Mouse (Mus musculus) intestine, embryonic 14.5 days (tissue): ENCODE data around the gene Nudc. TPM values are rescaled to one million over a fixed set of nuclear protein-coding genes. Genes with fewer than 3 reads are reported as not detected.
A peak's percentile ranks its signal among the peaks of the same experiment; 100 is the strongest.

Experiments
- ATAC-seq: fragments of 200-750 bp; cut with Nextera tagmentation; replicated peaks from 2 replicates; pipeline ENCODE4 v1.8.0; 2017; ENCODE audit warnings: low read depth, moderate number of reproducible peaks, moderate TSS enrichment, moderate library complexity; ENCODE audit not compliant: low FRiP score, low TSS enrichment
- DNase-seq: peaks from one replicate; pipeline ENCODE4 v3.0.0-alpha.2; 2018; ENCODE audit warnings: low spot score
- H3K27ac ChIP-seq: fragments of 300-500 bp; sonication (generic); 2 replicates; pipeline ENCODE4 v1.5.1; 2014; ENCODE audit warnings: low read depth, mild to moderate bottlenecking, control low read depth
- H3K27me3 ChIP-seq: fragments of 300-500 bp; sonication (generic); replicated peaks from 2 replicates; pipeline ENCODE4 v1.6.1; 2014; ENCODE audit warnings: low read length, control low read depth; ENCODE audit not compliant: control insufficient read depth, insufficient read depth
- H3K36me3 ChIP-seq: fragments of 300-500 bp; sonication (generic); 2 replicates; pipeline ENCODE4 v1.6.1; 2014; ENCODE audit warnings: low read length, control low read depth; ENCODE audit not compliant: control insufficient read depth, insufficient read depth
- H3K4me1 ChIP-seq: fragments of 300-500 bp; sonication (generic); replicated peaks from 2 replicates; pipeline ENCODE4 v1.6.1; 2014; ENCODE audit warnings: low read length, control low read depth, mixed read lengths; ENCODE audit not compliant: control insufficient read depth, insufficient read depth
- H3K4me2 ChIP-seq: fragments of 300-500 bp; sonication (generic); 2 replicates; pipeline ENCODE4 v1.6.1; 2014; ENCODE audit warnings: low read length
- H3K4me3 ChIP-seq: fragments of 300-500 bp; sonication (generic); 2 replicates; pipeline ENCODE4 v1.5.1; 2014; ENCODE audit warnings: low read depth, low read length, control low read depth, mixed read lengths
- H3K9ac ChIP-seq: fragments of 300-500 bp; sonication (generic); 2 replicates; pipeline ENCODE4 v1.6.1; 2014; ENCODE audit warnings: mild to moderate bottlenecking, low read length
- H3K9me3 ChIP-seq: fragments of 300-500 bp; sonication (generic); 2 replicates; pipeline ENCODE4 v1.6.1; 2016; ENCODE audit warnings: low read length, control low read depth; ENCODE audit not compliant: control insufficient read depth
- WGBS: fragments of 180-500 bp; shearing (Covaris S2); extraction: QIAGEN DNeasy Blood & Tissue Kit; methylation state at CpG from one replicate; pipeline ENCODE4 v1.1.7; 2014; 5-methylcytosine and 5-hydroxymethylcytosine counted together
- polyA plus RNA-seq: library from polyadenylated mRNA; unstranded; fragments of >200 nt; fragmentation: Nextera tagmentation; extraction: Ambion mirVana; gene quantifications from 2 replicates; pipeline ENCODE4 v1.2.1, GENCODE M21; 2014

The Nudc gene
- polyA plus RNA-seq, 1 experiment from 2014 or later = 236 TPM

DNA sequence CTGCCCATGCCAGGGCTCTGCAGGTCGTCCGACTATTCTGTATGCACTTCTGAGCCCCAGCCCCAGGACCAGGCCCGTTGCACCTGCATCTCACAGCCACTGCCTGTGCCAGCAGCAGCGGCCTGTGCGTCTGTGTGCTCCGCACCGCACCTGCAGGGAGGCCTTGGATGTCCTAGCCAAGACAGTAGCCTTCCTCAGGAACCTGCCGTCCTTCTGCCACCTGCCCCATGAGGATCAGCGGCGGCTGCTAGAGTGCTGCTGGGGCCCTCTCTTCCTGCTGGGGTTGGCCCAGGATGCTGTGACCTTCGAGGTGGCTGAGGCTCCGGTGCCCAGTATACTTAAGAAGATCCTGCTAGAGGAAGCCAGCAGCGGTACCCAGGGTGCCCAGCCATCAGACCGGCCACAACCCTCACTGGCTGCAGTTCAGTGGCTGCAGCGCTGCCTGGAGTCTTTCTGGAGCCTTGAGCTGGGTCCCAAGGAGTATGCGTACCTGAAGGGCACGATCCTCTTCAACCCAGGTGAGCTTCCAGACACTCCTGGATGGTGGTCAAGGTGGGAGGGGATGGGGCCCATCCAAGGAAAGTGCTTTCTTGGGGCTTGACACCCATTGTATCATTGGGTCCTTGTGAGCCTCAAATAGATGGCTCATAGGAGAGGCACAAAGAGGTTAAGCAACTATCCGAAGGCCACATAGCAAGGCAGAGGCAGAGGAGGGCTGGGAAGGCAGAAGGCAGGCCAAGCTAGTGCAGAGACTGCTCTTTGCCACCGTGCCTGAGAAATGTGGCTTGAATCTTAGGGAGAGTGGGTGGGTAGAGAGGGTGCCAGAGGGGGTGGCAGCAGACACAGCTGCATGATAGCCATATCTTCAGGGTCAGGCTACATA, 7.9 kb upstream of the Nudc start:
- no peaks in the 10 kb centered on the region for H3K4me1 ChIP-seq
- H3K27ac ChIP-seq = no peak overlapping the region
- no peak overlapping the region for H3K9ac ChIP-seq
- H3K4me2 ChIP-seq = peak overlapping the region; percentile 1; the same call in 1 of the 2 replicates
- 74% methylated on average over 19 of the region's 19 CpGs for WGBS
- H3K36me3 ChIP-seq = no peaks in the 10 kb centered on the region
- no peaks in the 10 kb centered on the region for H3K27me3 ChIP-seq
- DNase-seq (no peak), ATAC-seq (no peak)
- no peak overlapping the region for H3K4me3 ChIP-seq
- no peaks in the 10 kb centered on the region for H3K9me3 ChIP-seq

DNA sequence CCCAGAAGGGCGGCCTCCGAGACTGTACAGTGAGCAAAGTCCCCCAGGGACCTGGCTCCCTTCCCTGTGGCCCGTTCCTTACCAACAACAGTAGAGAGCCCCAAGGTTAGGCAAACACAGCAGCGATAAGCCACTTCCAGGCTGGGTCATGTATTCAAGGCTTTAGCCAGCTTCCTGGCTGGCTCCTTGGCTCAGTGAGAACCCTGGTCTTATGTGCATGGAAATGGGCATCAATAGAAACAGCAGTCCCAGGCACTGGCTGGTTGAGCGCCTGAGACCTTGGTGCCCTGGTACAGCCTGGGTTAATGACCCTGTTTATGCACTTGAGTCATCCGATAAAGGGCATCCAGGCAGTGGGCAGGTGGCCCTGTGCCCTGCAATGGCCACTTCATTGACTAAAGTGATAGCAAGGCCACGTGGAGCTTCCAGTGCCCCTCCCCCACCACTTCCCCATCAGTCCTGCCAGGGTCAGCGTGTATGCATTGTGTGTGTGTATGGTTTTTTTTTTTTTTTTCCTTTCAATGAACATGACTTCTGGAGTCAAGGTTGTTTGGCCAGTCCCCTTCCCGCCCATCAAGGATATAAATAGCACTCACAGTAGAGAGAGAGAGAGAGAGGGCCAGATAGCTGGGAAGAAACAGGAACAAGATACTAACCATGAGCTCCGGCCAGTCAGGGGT, 7.1 kb upstream of the Nudc start, which contains the start of gene Nr0b2:
TSS of gene Nr0b2 (plus strand) at position 609 of the 680 bp plus-strand sequence.
- H3K4me1 ChIP-seq = no peaks in the 10 kb centered on the region
- H3K27ac ChIP-seq = peak within 1 kb of the TSS; percentile 22; the same call in 1 of the 2 replicates
- DNase-seq (no peak), ATAC-seq (no peak; the same call in 1 of the 2 replicates)
- H3K9me3 ChIP-seq = no peaks in the 10 kb centered on the region
- H3K4me3 ChIP-seq = no peak within 1 kb of the TSS
- no peaks in the 10 kb centered on the region for H3K36me3 ChIP-seq
- no peaks in the 10 kb centered on the region for H3K27me3 ChIP-seq
- no peak within 1 kb of the TSS for H3K9ac ChIP-seq
- peak within 1 kb of the TSS; percentile 1; the same call in 1 of the 2 replicates for H3K4me2 ChIP-seq
- WGBS = 53% methylated on average over 10 of the region's 10 CpGs

- no peak for ATAC-seq
Measured at GRCm38 (mm10) chr4:133552029-133552428, 6.2 kb upstream of the Nudc start.

GRCm38 (mm10) chr4:133536652-133537051, 9.1 kb downstream of the Nudc start:
- ATAC-seq = no peak
- H3K36me3 ChIP-seq = peaks cover 90% of the 10 kb centered on the region
- H3K27ac ChIP-seq = no peak overlapping the region
- no peaks in the 10 kb centered on the region for H3K9me3 ChIP-seq
- no peak for DNase-seq
- 91% methylated on average over 5 of the region's 5 CpGs for whole genome bisulfite sequencing
- H3K27me3 ChIP-seq = no peaks in the 10 kb centered on the region
- no peaks in the 10 kb centered on the region for H3K4me1 ChIP-seq
- no peak overlapping the region for H3K4me2 ChIP-seq
- no peak overlapping the region for H3K4me3 ChIP-seq
- H3K9ac ChIP-seq = no peak overlapping the region

More at GRCm38 (mm10) chr4:133552029-133552428, 6.2 kb upstream of the Nudc start:
- Histone ChIP-seq H3K36me3 (no peaks in the 10 kb centered on the region), H3K9me3 (no peaks in the 10 kb centered on the region), H3K27ac (no peak overlapping the region), H3K4me2 (no peak overlapping the region), H3K27me3 (no peaks in the 10 kb centered on the region), H3K9ac (no peak overlapping the region), H3K4me1 (no peaks in the 10 kb centered on the region), H3K4me3 (no peak overlapping the region)
- DNase-seq = no peak
- 89% methylated on average over 1 of the region's 1 CpGs for WGBS

- Histone ChIP-seq H3K27ac (no peak overlapping the region), H3K4me3 (no peak overlapping the region), H3K36me3 (peaks cover 96% of the 10 kb centered on the region), H3K9me3 (no peaks in the 10 kb centered on the region), H3K9ac (no peak overlapping the region), H3K4me1 (no peaks in the 10 kb centered on the region), H3K27me3 (no peaks in the 10 kb centered on the region), H3K4me2 (no peak overlapping the region)
- WGBS = 80% methylated on average over 3 of the region's 3 CpGs
- ATAC-seq = no peak
- DNase-seq = no peak
Measured at GRCm38 (mm10) chr4:133536081-133536480, 9.7 kb downstream of the Nudc start.

DNA sequence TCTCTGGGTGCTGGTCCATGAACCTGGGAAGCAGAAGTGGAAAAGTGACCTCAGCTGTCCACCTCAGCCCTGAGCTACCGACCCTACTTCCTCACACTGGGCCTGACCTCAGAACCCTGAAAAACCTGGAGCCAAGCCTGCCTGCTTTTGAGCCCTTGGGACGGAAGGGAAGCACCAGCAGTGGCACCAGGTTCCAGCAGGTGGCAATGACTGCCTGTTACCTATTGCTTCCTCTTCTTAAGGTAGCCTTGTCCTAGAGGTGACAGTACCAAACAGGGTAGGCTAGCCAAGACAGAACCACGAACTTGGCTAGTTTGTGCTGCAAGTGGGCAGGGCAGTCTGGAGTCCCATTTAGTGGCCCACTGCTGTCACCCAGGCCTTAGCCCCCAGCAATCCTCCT, 13.0 kb downstream of the Nudc start:
- DNase-seq = no peak
- Histone ChIP-seq H3K36me3 (peaks cover 89% of the 10 kb centered on the region), H3K9me3 (no peaks in the 10 kb centered on the region), H3K27me3 (no peaks in the 10 kb centered on the region), H3K4me1 (no peaks in the 10 kb centered on the region), H3K9ac (no peak overlapping the region), H3K4me3 (no peak overlapping the region), H3K4me2 (no peak overlapping the region), H3K27ac (no peak overlapping the region)
- 89% methylated on average over 3 of the region's 3 CpGs for WGBS
- ATAC-seq = no peak

DNA sequence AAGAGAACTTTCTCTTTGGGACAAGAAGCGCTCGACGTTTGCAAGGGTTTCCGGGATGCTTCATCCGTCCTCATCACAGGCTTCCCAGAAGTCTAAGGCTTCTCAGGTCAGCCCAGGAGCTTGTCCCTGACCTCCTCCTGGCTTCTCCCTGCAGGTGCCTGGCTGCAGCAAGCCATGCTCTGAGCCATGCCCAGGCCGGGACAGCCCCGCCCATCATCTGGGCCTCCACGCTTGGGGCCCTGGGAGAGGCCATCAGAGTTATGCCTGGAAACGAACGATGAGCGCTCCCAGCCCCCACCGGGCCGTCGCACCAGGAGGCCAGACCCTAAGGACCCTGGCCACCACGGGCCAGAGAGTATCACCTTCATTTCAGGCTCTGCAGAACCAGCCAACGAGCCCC, 18.0 kb downstream of the Nudc start:
- Histone ChIP-seq H3K9me3 (0 out of 2 replicates have a peak, but pooled peaks cover 2% of the 10 kb centered on the region), H3K9ac (no peak overlapping the region), H3K4me3 (no peak overlapping the region), H3K36me3 (peaks cover 40% of the 10 kb centered on the region), H3K4me2 (no peak overlapping the region), H3K4me1 (no peaks in the 10 kb centered on the region), H3K27me3 (no peaks in the 10 kb centered on the region), H3K27ac (no peak overlapping the region)
- ATAC-seq (no peak; the same call in 1 of the 2 replicates), DNase-seq (no peak)
- WGBS = 67% methylated on average over 16 of the region's 16 CpGs

DNA sequence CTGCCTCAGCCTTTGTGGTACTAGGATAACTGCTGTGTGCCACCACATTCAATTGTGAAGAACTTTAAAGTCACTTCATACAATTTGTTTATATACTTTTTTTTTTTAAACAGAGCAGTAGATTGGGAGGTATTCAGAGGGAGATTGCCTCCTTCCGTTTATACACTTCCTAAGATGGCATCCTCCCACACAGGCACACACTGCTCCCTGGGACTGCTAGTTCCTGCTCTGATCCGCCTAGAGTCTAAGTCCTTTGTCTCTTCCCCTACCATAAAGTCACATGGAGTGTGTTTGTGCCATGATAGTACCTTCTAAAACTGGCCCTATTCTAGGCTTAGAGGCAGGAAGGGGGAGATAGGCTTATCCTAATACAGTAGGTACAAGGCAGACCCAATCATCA, 24.3 kb downstream of the Nudc start:
- no peak for ATAC-seq
- Histone ChIP-seq H3K27me3 (peaks cover 37% of the 10 kb centered on the region), H3K27ac (no peak overlapping the region), H3K4me3 (no peak overlapping the region), H3K9ac (no peak overlapping the region), H3K36me3 (no peaks in the 10 kb centered on the region), H3K9me3 (0 out of 2 replicates have a peak, but pooled peaks cover 2% of the 10 kb centered on the region), H3K4me2 (no peak overlapping the region), H3K4me1 (no peaks in the 10 kb centered on the region)
- WGBS = 65% methylated on average over 2 of the region's 2 CpGs
- DNase-seq = no peak
